Mouse (Mus musculus): ENCODE data around the gene Slc25a43. TPM values are rescaled to one million over a fixed set of nuclear protein-coding genes. Genes with fewer than 3 reads are reported as not detected.

The Slc25a43 gene
- 1 to 10 TPM; 5.8 to 6.8 TPM for total RNA-seq (2023)

GRCm38 (mm10) chrX:36743503-36744101, at the start of gene Slc25a43:
Slc25a43 (plus strand) TSS chrX:36743659.

GRCm38 (mm10) chrX:36795424-36796162, 52.1 kb downstream of the Slc25a43 start, which contains the start of gene Slc25a5:
Slc25a5 (plus strand) TSS chrX:36795651.

Other genes with a start within 250 kb of the Slc25a43 start
- 10 to 100 TPM; 28.0 to 30.4 TPM for gene Pgrmc1, start 145.5 kb upstream of the Slc25a43 start, total RNA-seq (2023)
- gene Akap17b, start 98.3 kb upstream of the Slc25a43 start, total RNA-seq (2023) = 1 to 10 TPM; 1.0 to 1.1 TPM
- gene Slc25a5, start 52.0 kb downstream of the Slc25a43 start, total RNA-seq (2023) = 100 to 1,000 TPM; 498 to 522 TPM
- gene Ube2a, start 130.2 kb downstream of the Slc25a43 start, total RNA-seq (2023) = 10 to 100 TPM; 64.4 to 75.3 TPM
- gene C330007P06Rik, start 130.5 kb downstream of the Slc25a43 start, total RNA-seq (2023) = 10 to 100 TPM; 27.0 to 29.0 TPM
- gene Nkrf, start 159.2 kb downstream of the Slc25a43 start, total RNA-seq (2023) = 1 to 10 TPM; 4.0 to 4.4 TPM
- 10 to 100 TPM; 30.3 to 31.3 TPM for gene Sept6, start 248.1 kb downstream of the Slc25a43 start, total RNA-seq (2023)

Measured in monocyte, adult 59 days (primary cell).